Mouse (Mus musculus): ENCODE results near the gene Gpatch3. TPM values are rescaled to one million over a fixed set of nuclear protein-coding genes. Genes with fewer than 3 reads are reported as not detected.

The Gpatch3 gene
- total RNA-seq, 2 experiments from 2014 or later, result 5.2 to 6.0 TPM

GRCm38 (mm10) chr4:133584059-133584951 lies 9.8 kb downstream of the Gpatch3 start, which contains the start of gene Gpn2:
Gene Gpn2, plus strand, starts transcription at chr4:133584362.
- peak; percentile 84 for DNase-seq

GRCm38 (mm10) chr4:133592570-133592969 lies 18.0 kb downstream of the Gpatch3 start:
- peak; percentile 80 for DNase-seq

- DNase-seq, result no peak
These were observed 21.0 kb downstream of the Gpatch3 start for GRCm38 (mm10) chr4:133595538-133595937.

- DNase-seq, result no peak
These were observed 21.5 kb downstream of the Gpatch3 start for GRCm38 (mm10) chr4:133596084-133596483.

- no peak for DNase-seq
These were observed 24.1 kb downstream of the Gpatch3 start for GRCm38 (mm10) chr4:133598616-133599015.

GRCm38 (mm10) chr4:133599116-133599515 lies 24.6 kb downstream of the Gpatch3 start:
- DNase-seq, result no peak

- DNase-seq, result peak; percentile 91
These were observed 25.1 kb downstream of the Gpatch3 start for GRCm38 (mm10) chr4:133599571-133600073.

- no peak for DNase-seq
These were observed 25.8 kb downstream of the Gpatch3 start for GRCm38 (mm10) chr4:133600306-133600705.

GRCm38 (mm10) chr4:133601721-133602218 lies 27.2 kb downstream of the Gpatch3 start, which contains the start of gene Sfn:
Gene Sfn, minus strand, starts transcription at chr4:133602168.
- peak; percentile 45 for DNase-seq

- no peak for DNase-seq
These were observed 28.5 kb downstream of the Gpatch3 start for GRCm38 (mm10) chr4:133603056-133603455.

GRCm38 (mm10) chr4:133604175-133604574 lies 29.6 kb downstream of the Gpatch3 start:
- no peak for DNase-seq

GRCm38 (mm10) chr4:133604856-133605255 lies 30.3 kb downstream of the Gpatch3 start:
- no peak for DNase-seq

- DNase-seq, result no peak
These were observed 30.8 kb downstream of the Gpatch3 start for GRCm38 (mm10) chr4:133605330-133605729.

GRCm38 (mm10) chr4:133607284-133607683 lies 32.7 kb downstream of the Gpatch3 start:
- DNase-seq, result no peak

GRCm38 (mm10) chr4:133609719-133610118 lies 35.2 kb downstream of the Gpatch3 start:
- peak; percentile 92 for DNase-seq

- no peak for DNase-seq
These were observed 37.3 kb downstream of the Gpatch3 start for GRCm38 (mm10) chr4:133611815-133612214.

- DNase-seq, result no peak
These were observed 37.9 kb downstream of the Gpatch3 start for GRCm38 (mm10) chr4:133612416-133612815.

GRCm38 (mm10) chr4:133613026-133613425 lies 38.5 kb downstream of the Gpatch3 start:
- no peak for DNase-seq

- DNase-seq, result no peak
These were observed 39.3 kb downstream of the Gpatch3 start for GRCm38 (mm10) chr4:133613867-133614266.

- peak; percentile 40 for DNase-seq
These were observed 39.8 kb downstream of the Gpatch3 start for GRCm38 (mm10) chr4:133614274-133614761.

- no peak for DNase-seq
These were observed 40.9 kb downstream of the Gpatch3 start for GRCm38 (mm10) chr4:133615416-133615815.

- no peak for DNase-seq
These were observed 43.4 kb downstream of the Gpatch3 start for GRCm38 (mm10) chr4:133617936-133618335.

GRCm38 (mm10) chr4:133619473-133620136 lies 45.1 kb downstream of the Gpatch3 start:
- no peak for DNase-seq
